Mouse (Mus musculus): Measurements from ENCODE around the gene Rab39.

Gene Rab39

GRCm38 (mm10) chr9:53705992-53706696 is at the start of gene Rab39:
Gene Rab39 (minus strand): TSS chr9:53706232.
- DNase-seq = peak; percentile 54 to 73

GRCm38 (mm10) chr9:53754801-53755200 is 48.8 kb upstream of the Rab39 start:
- DNase-seq = no peak

- no peak for DNase-seq
Measured at GRCm38 (mm10) chr9:53750899-53751298, 44.9 kb upstream of the Rab39 start.

GRCm38 (mm10) chr9:53750411-53750810 is 44.4 kb upstream of the Rab39 start:
- DNase-seq = no peak

GRCm38 (mm10) chr9:53740829-53741404 is 34.9 kb upstream of the Rab39 start:
- DNase-seq = no peak

GRCm38 (mm10) chr9:53705491-53705991 is 491 bp downstream of the Rab39 start:
- DNase-seq = peak; percentile 5 to 15

- no peak for DNase-seq
Measured at GRCm38 (mm10) chr9:53702991-53703390, 3.0 kb downstream of the Rab39 start.

GRCm38 (mm10) chr9:53700496-53700895 is 5.5 kb downstream of the Rab39 start:
- DNase-seq = no peak

GRCm38 (mm10) chr9:53695846-53696245 is 10.2 kb downstream of the Rab39 start:
- DNase-seq = no peak

GRCm38 (mm10) chr9:53693718-53694117 is 12.3 kb downstream of the Rab39 start:
- DNase-seq = no peak

GRCm38 (mm10) chr9:53691745-53692670 is 14.0 kb downstream of the Rab39 start:
- DNase-seq = no peak

GRCm38 (mm10) chr9:53680851-53681250 is 25.2 kb downstream of the Rab39 start:
- no peak for DNase-seq

- DNase-seq = no peak
Measured at GRCm38 (mm10) chr9:53676921-53677320, 29.1 kb downstream of the Rab39 start.

GRCm38 (mm10) chr9:53673571-53673970 is 32.5 kb downstream of the Rab39 start:
- DNase-seq = peak; percentile 74 to 80

- DNase-seq = peak; percentile 18 to 42
Measured at GRCm38 (mm10) chr9:53669680-53670219, 36.3 kb downstream of the Rab39 start, which contains the start of gene Cul5. Gene Cul5 (minus strand): TSS chr9:53670014.

- DNase-seq = peak; percentile 92 to 93
Measured at GRCm38 (mm10) chr9:53667020-53667669, 38.9 kb downstream of the Rab39 start.

- DNase-seq = no peak
Measured at GRCm38 (mm10) chr9:53666665-53667019, 39.4 kb downstream of the Rab39 start.

- no peak for DNase-seq
Measured at GRCm38 (mm10) chr9:53665428-53665827, 40.6 kb downstream of the Rab39 start.

GRCm38 (mm10) chr9:53664819-53665218 is 41.2 kb downstream of the Rab39 start:
- no peak for DNase-seq

GRCm38 (mm10) chr9:53634796-53635195 is 71.2 kb downstream of the Rab39 start:
- no peak for DNase-seq

Measured in lung, adult 18-20 months (tissue).